Mouse (Mus musculus): Measurements from ENCODE around the gene Rbm15.
"Not testable (repeated sequence)": the region's sequence is repeated elsewhere in the genome, so short reads cannot be mapped to it uniquely, and the experiment has no call there.

Rbm15 gene

DNA sequence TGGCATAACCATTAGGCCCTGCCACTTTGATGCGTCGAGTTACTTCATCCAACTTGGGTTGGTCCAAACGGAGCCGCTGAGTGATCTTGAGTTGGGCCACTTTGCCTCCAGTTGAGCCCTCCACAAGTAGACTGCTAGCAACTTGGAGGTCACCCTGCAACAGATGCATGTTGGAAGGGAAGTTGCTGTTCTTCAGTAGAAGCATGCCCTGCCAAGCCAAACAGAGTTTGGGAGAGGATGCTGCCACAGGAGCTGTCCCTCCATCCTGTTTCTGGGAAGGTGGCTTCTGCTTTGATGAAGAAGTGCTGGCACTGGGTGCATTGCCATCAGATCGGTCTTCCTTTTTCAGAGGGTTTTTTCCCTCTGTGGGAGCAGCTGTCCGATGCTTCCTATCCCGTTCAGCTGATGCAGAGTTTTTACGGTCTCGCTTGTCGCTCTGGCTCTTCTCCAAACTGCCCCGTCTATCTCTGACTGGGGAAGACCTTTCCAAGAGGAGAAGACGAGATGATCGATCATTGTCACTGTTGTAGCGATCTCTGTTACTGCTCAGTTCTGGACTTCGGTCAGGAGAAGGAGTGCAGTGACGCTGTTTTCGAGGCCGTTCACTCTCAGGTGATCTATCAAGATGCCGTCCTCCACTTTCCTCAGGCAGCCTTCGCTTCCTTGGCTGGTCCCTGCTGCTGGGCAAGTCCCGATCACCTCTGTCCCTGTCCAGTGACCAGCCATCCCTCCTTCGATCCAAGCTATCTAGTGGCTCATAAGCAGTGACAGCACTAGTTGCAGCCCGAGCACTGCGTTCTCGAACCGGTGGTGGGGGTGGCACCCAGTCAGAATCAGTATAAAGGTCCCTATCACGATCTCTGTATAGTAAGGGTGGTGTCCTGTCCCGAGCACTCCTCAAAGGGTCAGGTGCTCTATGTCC lies 2.7 kb downstream of the Rbm15 start:
- DNase-seq, result peak; percentile 15 to 25

DNA sequence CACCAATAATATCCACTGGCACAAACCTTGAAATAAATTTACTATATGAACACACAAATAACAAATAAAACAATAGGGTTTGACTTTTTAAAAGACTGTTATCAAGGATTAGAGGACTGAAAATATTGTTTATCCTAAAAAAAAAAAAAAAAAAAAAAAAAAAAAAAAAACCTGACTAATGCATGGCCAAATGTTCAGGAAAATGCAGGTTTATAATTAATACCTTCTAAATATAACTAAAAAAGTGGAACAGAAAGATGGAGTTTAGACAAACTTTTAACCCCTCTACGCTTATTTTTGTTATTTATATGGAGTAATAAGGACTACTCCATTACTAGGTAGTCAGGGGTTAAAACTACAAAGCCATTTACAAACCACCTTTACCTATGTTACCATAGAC lies 7.0 kb downstream of the Rbm15 start:
- no peak for DNase-seq

DNA sequence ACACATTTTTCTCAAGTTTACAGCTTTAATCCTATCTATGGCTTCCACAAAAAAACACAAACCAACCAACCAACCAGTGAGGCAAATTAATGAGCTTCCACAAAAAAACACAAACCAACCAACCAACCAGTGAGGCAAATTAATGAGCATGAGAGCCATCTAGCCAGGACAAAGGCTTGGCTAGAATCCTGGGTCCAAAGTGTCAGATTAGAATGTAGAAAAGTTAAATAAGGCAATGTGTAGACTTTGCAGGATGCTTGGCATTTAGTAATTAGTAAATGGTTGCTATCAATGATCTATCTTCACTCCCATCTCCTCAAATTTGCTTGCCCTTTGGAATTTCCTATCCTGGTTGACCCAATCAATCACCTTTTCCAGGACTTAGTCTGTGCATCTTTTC lies 11.7 kb downstream of the Rbm15 start:
- no peak for DNase-seq

DNA sequence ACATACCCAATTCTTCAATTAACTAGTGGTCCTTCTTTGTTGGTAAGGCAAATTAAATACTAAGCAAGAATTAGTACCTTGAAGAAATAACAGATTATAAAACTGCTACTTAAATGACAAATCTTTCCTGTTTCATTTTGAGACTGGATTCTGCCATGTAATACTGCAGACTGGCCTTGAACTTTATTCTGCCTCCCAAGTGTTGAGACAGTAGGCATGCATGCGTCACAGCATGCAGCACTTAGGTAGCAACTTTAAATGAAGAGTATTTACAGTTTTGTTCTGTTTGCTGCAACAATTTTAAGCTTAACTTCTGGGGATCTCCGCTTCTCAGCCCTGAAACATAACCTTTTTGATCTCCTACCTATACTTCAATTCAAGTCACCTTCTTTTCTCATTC lies 12.3 kb downstream of the Rbm15 start:
- no peak for DNase-seq

DNA sequence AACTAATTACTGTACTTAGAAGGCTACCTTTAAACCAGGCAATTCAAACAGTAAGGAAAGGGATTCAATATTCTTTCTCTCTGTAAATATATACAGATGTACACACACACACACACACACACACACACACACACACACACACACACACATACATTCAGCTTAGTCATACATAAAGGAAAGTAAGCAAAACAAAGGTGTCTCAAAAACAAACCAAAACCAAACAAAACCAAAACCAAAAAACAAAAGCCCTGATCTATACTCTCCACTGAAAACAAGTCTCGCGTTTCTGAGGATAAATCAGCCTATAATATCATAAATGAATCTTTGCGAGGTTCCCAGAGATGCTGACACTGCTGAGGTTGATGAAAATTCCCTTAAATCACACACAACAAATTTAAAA lies 16.1 kb downstream of the Rbm15 start:
- no peak for DNase-seq

DNA sequence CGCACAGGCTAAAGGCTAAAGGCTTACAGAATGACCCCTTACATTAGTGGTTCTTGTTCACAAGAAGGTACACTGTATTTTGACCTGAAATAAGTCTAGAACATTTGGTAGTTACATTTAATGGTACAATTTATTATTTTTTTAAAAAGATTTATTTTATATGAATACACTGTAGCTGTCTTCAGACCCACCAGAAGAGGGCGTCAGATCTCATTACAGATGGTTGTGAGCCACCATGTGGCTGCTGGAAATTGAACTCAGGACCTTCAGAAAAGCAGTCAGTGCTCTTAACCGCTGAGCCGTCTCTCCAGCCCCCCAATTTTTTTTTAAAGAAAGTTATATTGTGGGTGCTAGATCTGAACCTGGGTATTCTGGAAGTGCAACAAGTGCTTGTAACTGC lies 36.6 kb downstream of the Rbm15 start:
- DNase-seq, result not testable (repeated sequence)

DNA sequence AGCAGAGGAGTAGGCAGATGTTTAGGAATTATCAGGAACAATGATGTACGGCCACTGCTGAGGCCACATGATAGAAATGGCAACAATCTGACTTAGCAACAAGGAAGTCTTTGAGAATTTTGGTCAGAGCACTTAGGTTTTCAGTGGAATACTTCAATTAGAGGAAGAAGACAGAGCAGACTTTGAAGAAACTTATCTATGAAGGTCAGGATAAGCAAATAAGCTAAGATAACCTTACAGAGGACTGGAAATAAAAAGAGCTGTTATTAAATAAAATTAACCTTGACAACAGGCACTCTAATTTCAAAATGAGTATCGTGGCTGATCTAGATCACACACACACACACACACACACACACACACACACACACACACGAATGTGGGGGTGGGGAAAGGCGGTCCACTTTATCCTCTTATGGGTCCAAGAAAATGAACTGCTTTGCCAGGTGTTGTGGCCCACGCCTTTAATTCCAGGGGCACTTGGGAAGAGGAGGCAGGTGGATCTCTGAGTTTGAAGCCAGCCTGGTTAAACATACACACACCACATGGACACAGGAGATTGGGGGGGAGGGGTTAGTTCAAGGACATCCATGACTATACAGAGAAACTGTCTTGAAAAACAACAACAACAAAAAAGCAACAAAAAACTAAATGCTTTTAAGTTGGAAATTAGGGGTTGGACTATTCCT lies 37.7 kb downstream of the Rbm15 start:
- DNase-seq, result no peak

DNA sequence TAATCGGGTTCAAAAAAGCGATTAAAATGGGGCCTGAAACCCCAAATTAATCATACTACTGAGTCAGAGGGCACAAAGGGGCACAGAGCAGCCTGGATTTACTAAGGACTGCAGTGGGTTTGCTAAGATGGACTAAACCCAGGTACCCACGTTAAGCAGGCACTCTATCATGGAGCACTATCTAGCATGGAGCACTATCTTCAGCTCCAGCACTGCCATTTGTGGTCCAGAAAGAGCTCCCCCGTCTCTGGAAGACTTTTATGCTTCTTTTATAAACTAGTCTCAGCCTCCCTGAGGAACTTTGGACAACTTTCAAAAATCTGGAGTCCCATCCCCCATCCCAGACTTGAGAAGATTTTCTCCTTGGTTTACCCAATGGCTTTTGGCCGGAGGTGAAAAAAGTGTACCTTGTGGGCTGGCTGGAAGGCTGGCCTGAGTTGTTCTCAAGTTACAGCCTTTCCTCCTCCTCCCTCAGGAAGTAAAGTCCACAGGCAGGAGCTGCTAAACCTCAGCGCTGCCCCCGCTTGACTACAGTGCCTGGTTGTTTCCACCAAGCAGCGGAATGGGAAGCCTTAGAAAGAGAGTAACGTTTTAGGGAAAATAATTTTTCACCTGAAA lies 42.6 kb downstream of the Rbm15 start, which contains the start of gene Slc16a4:
Slc16a4 (plus strand) TSS at position 467 of the 618 bp plus-strand sequence.
- DNase-seq, result peak; percentile 65 to 78

DNA sequence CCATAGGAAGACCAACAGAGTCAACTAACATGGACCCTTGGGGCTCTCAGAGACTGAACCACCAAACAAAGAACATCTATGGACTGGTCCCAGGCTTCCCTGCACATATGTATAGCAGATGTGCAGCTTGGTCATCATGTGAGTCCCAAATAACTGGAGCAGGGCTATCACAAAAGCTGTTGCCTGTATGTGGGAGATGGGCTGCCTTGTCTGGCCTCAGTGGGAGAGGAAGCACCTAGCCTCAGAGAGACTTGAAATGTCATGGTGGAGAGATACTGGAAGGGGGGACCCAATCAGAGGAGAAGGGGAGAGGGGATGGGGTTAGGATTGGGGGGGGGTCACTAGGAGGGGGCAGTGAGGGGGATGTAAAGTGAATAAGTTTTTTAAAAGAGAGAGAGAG lies 46.1 kb downstream of the Rbm15 start:
- DNase-seq, result no peak

DNA sequence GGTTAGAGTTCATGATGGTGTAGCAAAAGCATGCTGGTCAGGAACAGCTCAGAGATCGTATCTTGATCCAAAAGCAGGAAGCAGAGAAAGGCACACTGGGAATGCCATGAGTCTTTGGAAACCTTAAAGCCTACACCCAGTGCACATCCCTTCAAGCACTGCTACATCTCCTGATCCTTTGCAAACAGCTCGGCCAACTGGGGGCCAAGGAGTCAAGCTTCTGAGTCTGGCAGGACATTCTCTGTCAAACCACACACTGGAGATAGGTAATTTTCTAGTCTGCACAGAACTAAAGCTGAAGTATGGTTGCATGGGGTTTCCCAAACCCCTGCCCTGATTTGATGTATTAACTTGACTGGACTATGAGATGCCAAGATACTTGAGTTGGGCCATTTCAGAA lies 47.4 kb downstream of the Rbm15 start:
- DNase-seq, result no peak

DNA sequence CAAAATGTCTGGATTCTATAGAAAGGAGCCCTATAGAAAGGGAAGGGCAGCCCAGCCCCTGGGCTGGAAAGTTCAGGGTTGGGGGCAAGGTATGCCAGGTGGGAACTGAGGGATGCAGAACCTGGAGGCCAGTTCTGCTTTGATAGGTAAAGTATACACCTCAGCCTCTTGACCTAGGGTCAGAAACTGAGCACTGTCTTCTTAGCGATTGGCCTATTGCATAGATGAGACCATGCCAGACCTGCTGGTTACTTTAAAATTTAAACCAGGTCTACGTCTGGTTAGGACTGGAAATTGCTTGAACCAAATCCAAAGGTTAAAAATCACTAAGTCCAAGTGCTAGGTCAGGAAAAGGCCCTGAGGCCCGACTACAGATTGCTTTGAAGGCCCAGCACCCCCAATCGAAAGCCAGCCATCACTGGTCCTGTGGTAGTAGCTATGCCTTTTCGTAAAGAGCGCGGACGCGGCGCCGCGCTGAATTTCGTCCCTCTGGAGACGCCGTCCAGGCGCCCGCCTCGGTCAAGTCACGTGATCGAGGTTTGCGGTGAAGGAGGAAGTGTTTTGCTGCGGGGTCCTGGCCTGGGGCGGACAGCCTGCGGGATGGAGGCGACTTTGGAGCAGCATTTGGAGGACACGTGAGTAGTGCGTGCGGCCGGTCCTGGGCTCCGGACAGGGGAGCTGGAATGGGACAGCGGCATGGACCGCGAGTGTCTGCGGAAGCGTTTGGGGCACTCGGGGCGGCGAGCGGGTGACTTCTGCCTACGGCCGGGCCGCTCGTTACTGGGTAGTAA lies 54.8 kb downstream of the Rbm15 start, which contains the start of gene Lamtor5:
Lamtor5 (plus strand) TSS at position 380 of the 791 bp plus-strand sequence.
- peak; percentile 92 to 95 for DNase-seq

DNA sequence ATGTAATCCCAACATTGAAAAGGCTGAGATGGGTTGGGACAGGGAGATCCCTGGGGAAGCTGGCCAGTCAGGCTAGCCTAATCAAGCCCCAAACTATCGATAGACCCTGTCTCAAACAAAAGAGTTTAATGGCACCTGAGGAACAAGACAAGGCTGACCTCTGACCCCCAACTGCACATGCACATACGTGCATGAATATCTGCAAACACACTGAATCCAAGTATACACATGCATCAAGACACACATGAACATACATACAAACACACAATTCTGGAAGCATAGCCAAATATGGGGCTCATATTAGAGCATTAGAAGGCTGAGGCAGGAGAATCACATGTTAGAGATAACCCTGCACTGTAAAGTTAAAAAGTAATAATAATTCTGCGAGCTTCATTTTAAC lies 56.8 kb downstream of the Rbm15 start:
- DNase-seq, result no peak

DNA sequence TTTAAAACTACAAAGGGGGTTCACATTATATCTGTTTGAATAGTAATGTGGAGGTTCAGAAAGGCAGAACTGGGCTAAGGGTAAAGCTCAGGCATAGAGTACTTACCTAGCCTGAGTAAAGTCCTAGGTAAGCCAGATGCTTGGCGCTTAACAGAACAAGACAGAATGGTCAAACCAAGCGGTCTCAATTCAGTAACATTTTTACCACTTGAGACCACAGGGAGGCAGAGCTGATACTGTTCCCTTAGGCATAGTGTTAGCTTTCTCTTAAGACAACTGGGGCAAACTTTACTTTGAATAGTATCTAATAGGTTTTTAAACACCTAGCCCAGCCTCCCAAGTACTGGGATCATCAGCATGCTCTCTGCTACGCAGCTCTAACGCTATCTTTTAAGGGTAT lies 57.5 kb downstream of the Rbm15 start:
- no peak for DNase-seq
